Comparison of ENCODE assay signal across 8 mouse cellular contexts in genomic region chr8:87957871-87958450, GRCm38 (mm10). TPM values are rescaled to one million over a fixed set of nuclear protein-coding genes. Genes with fewer than 3 reads are reported as not detected.
DNase-seq lines count a peak whose midpoint lies in the region; ATAC-seq and TF ChIP-seq lines count a peak whose summit lies in the region.

No protein-coding gene starts in this region.

- H3K4me1 ChIP-seq in CH12.LX (ENCODE audit: control insufficient read depth in 1 of 2, insufficient read depth in 2 of 2): peaks cover 0 to 8% of the 10 kb centered on the region in 2 experiments; a peak in 2 of 4 replicates
- H3K4me1 ChIP-seq in forebrain, embryonic 14.5 days (ENCODE audit: control insufficient read depth, insufficient read depth, low read length): peaks cover 55% of the 10 kb centered on the region
- H3K4me1 ChIP-seq in hindbrain, embryonic 10.5 days (replicated peaks): peaks cover 91% of the 10 kb centered on the region
- peaks cover 72% of the 10 kb centered on the region for H3K4me1 ChIP-seq in limb, embryonic 12.5 days (replicated peaks)
- peaks cover 68% of the 10 kb centered on the region for H3K4me1 ChIP-seq in midbrain, embryonic 14.5 days (ENCODE audit: control insufficient read depth, insufficient read depth, low read length)

- WGBS in forebrain, embryonic 14.5 days: 0% methylated on average over 20 of the region's 20 CpGs
- under 1% methylated on average over 20 of the region's 20 CpGs for WGBS in hindbrain, embryonic 10.5 days
- 0% methylated on average over 20 of the region's 20 CpGs for WGBS in limb, embryonic 12.5 days
- WGBS in midbrain, embryonic 14.5 days: under 1% methylated on average over 20 of the region's 20 CpGs

- in situ Hi-C loops in CH12.LX (cut with MboI; ENCODE audit: low pct_ligation_motif_present, low pct_unique_long_range_greater_than_20kb, low sequenced_read_pairs): no loop called here

- H3K9me3 ChIP-seq in CH12.LX (replicated peaks; ENCODE audit: low read length): peaks cover 16% of the 10 kb centered on the region
- H3K9me3 ChIP-seq in forebrain, embryonic 14.5 days (replicated peaks; ENCODE audit: control insufficient read depth, low read length): no peaks in the 10 kb centered on the region
- H3K9me3 ChIP-seq in hindbrain, embryonic 10.5 days: no peaks in the 10 kb centered on the region
- H3K9me3 ChIP-seq in limb, embryonic 12.5 days: no peaks in the 10 kb centered on the region
- no peaks in the 10 kb centered on the region for H3K9me3 ChIP-seq in midbrain, embryonic 14.5 days (ENCODE audit: control insufficient read depth, low read length)

- no peak for TF ChIP-seq CTCF in CH12.LX (conservative IDR thresholded peaks at IDR 0.05 in 1 of 2, IDR thresholded peaks at IDR 0.05 in 1 of 2; ENCODE audit: low read depth in 2 of 2, low read length in 2 of 2)

- no peak for TF ChIP-seq POLR2A in CH12.LX (IDR thresholded peaks at IDR 0.05; ENCODE audit: low read depth, low read length)

- dilution Hi-C loops in CH12.LX (cut with MboI; ENCODE audit: extremely low pct_ligation_motif_present, extremely low pct_unique_long_range_greater_than_20kb, low sequenced_read_pairs): no loop called here

- no peak for TF ChIP-seq RAD21 in CH12.LX (IDR thresholded peaks at IDR 0.05; ENCODE audit: low read depth, low read length)

- H3K4me2 ChIP-seq in CH12.LX (ENCODE audit: insufficient read depth, low read depth, poor library complexity, severe bottlenecking): peak overlapping the region; percentile 65
- H3K4me2 ChIP-seq in forebrain, embryonic 14.5 days (ENCODE audit: low read length): peak overlapping the region; percentile 85
- H3K4me2 ChIP-seq in limb, embryonic 12.5 days: peak overlapping the region; percentile 94
- peak overlapping the region; percentile 87 for H3K4me2 ChIP-seq in midbrain, embryonic 14.5 days (ENCODE audit: low read length)

- peaks cover 5% of the 10 kb centered on the region for H3K27me3 ChIP-seq in CH12.LX (replicated peaks)
- peaks cover 7% of the 10 kb centered on the region; the same call in 1 of the 2 replicates for H3K27me3 ChIP-seq in forebrain, embryonic 14.5 days (replicated peaks; ENCODE audit: control insufficient read depth, insufficient read depth, low read length)
- peaks cover 18% of the 10 kb centered on the region for H3K27me3 ChIP-seq in hindbrain, embryonic 10.5 days (ENCODE audit: insufficient read depth, poor library complexity, severe bottlenecking)
- peaks cover 21% of the 10 kb centered on the region for H3K27me3 ChIP-seq in limb, embryonic 12.5 days
- peaks cover 9% of the 10 kb centered on the region; the same call in 1 of the 2 replicates for H3K27me3 ChIP-seq in midbrain, embryonic 14.5 days (ENCODE audit: control insufficient read depth, insufficient read depth, low read length)

- H3K27ac ChIP-seq in CH12.LX (ENCODE audit: insufficient read depth, low read depth): no peak overlapping the region
- peak overlapping the region; percentile 97 for H3K27ac ChIP-seq in forebrain, embryonic 14.5 days (ENCODE audit: low read depth, low read length)
- peak overlapping the region; percentile 100 for H3K27ac ChIP-seq in hindbrain, embryonic 10.5 days
- peak overlapping the region; percentile 100 for H3K27ac ChIP-seq in limb, embryonic 12.5 days
- H3K27ac ChIP-seq in midbrain, embryonic 14.5 days (replicated peaks; ENCODE audit: low read depth, low read length): peak overlapping the region; percentile 98

- peak; percentile 0; the same call in 1 of the 2 replicates for ATAC-seq in forebrain, embryonic 14.5 days
- ATAC-seq in limb, embryonic 12.5 days (ENCODE audit: insufficient number of reproducible peaks, insufficient read depth, low FRiP score, low TSS enrichment, low read depth): no peak
- no peak for ATAC-seq in midbrain, embryonic 14.5 days (ENCODE audit: low FRiP score, low TSS enrichment)
- no peak for ATAC-seq in inflammation-experienced regulatory T-cells, adult 6 months
- ATAC-seq in erythroblast, adult 5-6 weeks (replicated peaks; ENCODE audit: low FRiP score, poor library complexity, severe bottlenecking): no peak

- DNase-seq in CH12.LX (ENCODE audit: extremely low read depth): peak; percentile 22
- DNase-seq in adrenal gland, postnatal 14 days: peak; percentile 78
- peak; percentile 48 for DNase-seq in forebrain, embryonic 14.5 days (ENCODE audit: low spot score)
- peak; percentile 73 for DNase-seq in hindbrain, embryonic 10.5 days (ENCODE audit: low spot score)
- DNase-seq in midbrain, embryonic 14.5 days: peak; percentile 59

- no peaks in the 10 kb centered on the region for H3K36me3 ChIP-seq in CH12.LX (replicated peaks in 1 of 2; ENCODE audit: control insufficient read depth in 1 of 2, insufficient read depth in 1 of 2, low read length in 1 of 2)
- no peaks in the 10 kb centered on the region for H3K36me3 ChIP-seq in forebrain, embryonic 14.5 days (ENCODE audit: control insufficient read depth, insufficient read depth, low read length)
- no peaks in the 10 kb centered on the region for H3K36me3 ChIP-seq in hindbrain, embryonic 10.5 days
- no peaks in the 10 kb centered on the region for H3K36me3 ChIP-seq in limb, embryonic 12.5 days
- no peaks in the 10 kb centered on the region for H3K36me3 ChIP-seq in midbrain, embryonic 14.5 days (ENCODE audit: control insufficient read depth, insufficient read depth, low read length)

- H3K9ac ChIP-seq in CH12.LX (ENCODE audit: insufficient read depth, low read depth): peak overlapping the region; percentile 83; the same call in 1 of the 2 replicates
- H3K9ac ChIP-seq in forebrain, embryonic 14.5 days (ENCODE audit: low read length): peak overlapping the region; percentile 94
- peak overlapping the region; percentile 98 for H3K9ac ChIP-seq in limb, embryonic 12.5 days (replicated peaks)
- peak overlapping the region; percentile 97 for H3K9ac ChIP-seq in midbrain, embryonic 14.5 days (replicated peaks; ENCODE audit: low read length)

- H3K79me2 ChIP-seq in CH12.LX (replicated peaks; ENCODE audit: control insufficient read depth, extremely low read depth, insufficient read depth, poor library complexity, severe bottlenecking): no peaks in the 10 kb centered on the region

- no peak for TF ChIP-seq EP300 in CH12.LX (IDR thresholded peaks at IDR 0.05; ENCODE audit: low read length)

- H3K4me3 ChIP-seq in CH12.LX (replicated peaks in 1 of 3; ENCODE audit: low read depth in 2 of 3, low read length in 2 of 3, poor library complexity in 1 of 3): peak overlapping the region; percentile 34 to 69 (median 64)
- peak overlapping the region; percentile 85 for H3K4me3 ChIP-seq in forebrain, embryonic 14.5 days (ENCODE audit: low read depth, low read length)
- H3K4me3 ChIP-seq in hindbrain, embryonic 10.5 days: peak overlapping the region; percentile 96
- H3K4me3 ChIP-seq in limb, embryonic 12.5 days (replicated peaks): peak overlapping the region; percentile 93
- peak overlapping the region; percentile 95 for H3K4me3 ChIP-seq in midbrain, embryonic 14.5 days (replicated peaks; ENCODE audit: low read depth, low read length)

TF ChIP-seq in CH12.LX, 34 proteins besides CTCF, POLR2A, EP300 and RAD21:
- no peak for TF ChIP-seq MEF2A (IDR thresholded peaks at IDR 0.05; ENCODE audit: borderline replicate concordance, low read depth, low read length)
- TF ChIP-seq E2F4 (IDR thresholded peaks at IDR 0.05; ENCODE audit: insufficient replicate concordance, low read depth, low read length): no peak
- no peak for TF ChIP-seq BHLHE40 (IDR thresholded peaks at IDR 0.05; ENCODE audit: low read depth, low read length)
- TF ChIP-seq ZNF384 (IDR thresholded peaks at IDR 0.05; ENCODE audit: low read depth, low read length): no peak
- no peak for TF ChIP-seq PAX5 (IDR thresholded peaks at IDR 0.05; ENCODE audit: low read length)
- no peak for TF ChIP-seq MXI1 (IDR thresholded peaks at IDR 0.05; ENCODE audit: low read depth, low read length)
- TF ChIP-seq NRF1 (IDR thresholded peaks at IDR 0.05; ENCODE audit: low read depth, low read length): no peak
- TF ChIP-seq USF1 (IDR thresholded peaks at IDR 0.05; ENCODE audit: low read depth, low read length): no peak
- TF ChIP-seq MAFK (IDR thresholded peaks at IDR 0.05; ENCODE audit: insufficient replicate concordance, low read length): no peak
- no peak for TF ChIP-seq ELF1 (IDR thresholded peaks at IDR 0.05; ENCODE audit: low read depth, low read length)
- TF ChIP-seq MAX (IDR thresholded peaks at IDR 0.05; ENCODE audit: low read length): no peak
- no peak for TF ChIP-seq ZC3H11A (IDR thresholded peaks at IDR 0.05; ENCODE audit: low read depth, low read length)
- TF ChIP-seq ETS1 (conservative IDR thresholded peaks at IDR 0.05; ENCODE audit: low read depth, low read length): no peak
- no peak for TF ChIP-seq RCOR1 (conservative IDR thresholded peaks at IDR 0.05; ENCODE audit: low read depth, low read length)
- TF ChIP-seq IRF4 (IDR thresholded peaks at IDR 0.05; ENCODE audit: low read depth, low read length): no peak
- TF ChIP-seq MYC (IDR thresholded peaks at IDR 0.05; ENCODE audit: low read depth, low read length): no peak
TF ChIP-seq in CH12.LX: peak in this region for 0.

RNA-seq across cellular contexts. Expression of gene Zfp423, which starts 1.4 kb away (rescaled TPM):
- total RNA-seq in CH12.LX (2012; rRNA removed): 0.25 and 0.42 TPM in 2 replicates
- total RNA-seq in CH12.LX (2014; rRNA removed): 0.32 and 0.46 TPM in 2 replicates
- 2.3 and 2.7 TPM in 2 replicates for polyA plus RNA-seq in CH12.LX (2012; ENCODE audit: insufficient read length, low read depth)
- 18.7 and 22.0 TPM in 2 replicates for total RNA-seq in adrenal gland, postnatal 14 days (2021)
- polyA plus RNA-seq in forebrain, embryonic 14.5 days (2014; fragmentation: Nextera tagmentation; extraction: Ambion mirVana): 26.4 and 27.9 TPM in 2 replicates
- 32.8 and 41.3 TPM in 2 replicates for polyA plus RNA-seq in hindbrain, embryonic 10.5 days (2016; fragmentation: Nextera tagmentation; extraction: Ambion mirVana)
- 40.3 and 43.9 TPM in 2 replicates for polyA plus RNA-seq in limb, embryonic 12.5 days (2016; fragmentation: Nextera tagmentation; extraction: Ambion mirVana)
- 44.0 and 63.0 TPM in 2 replicates for polyA plus RNA-seq in midbrain, embryonic 14.5 days (2014; fragmentation: Nextera tagmentation; extraction: Ambion mirVana)
- under 1 TPM in 1 of 3 experiments, not detected in 2; 0.42 TPM for polyA plus RNA-seq in inflammation-experienced regulatory T-cells, adult 6 months (2017; shearing (Covaris generic))
- not detected in 2 replicates for total RNA-seq in erythroblast, adult 5-6 weeks (2015; ENCODE audit: low replicate concordance)
- 3.2 TPM in 1 of 2 replicates, not detected in the other for total RNA-seq in erythroblast, adult 5-6 weeks (2017; ENCODE audit: low replicate concordance)

Comparison
In these comparisons a context has a peak if more than half of its experiments do, and no peak if none do; other contexts are left out.
1. DNase-seq: peak in every context shown above with its lines; median percentile 78 in adrenal gland, postnatal 14 days; 73 in hindbrain, embryonic 10.5 days; 59 in midbrain, embryonic 14.5 days; 48 in forebrain, embryonic 14.5 days; 22 in CH12.LX.